Mouse (Mus musculus) brain, embryonic 14.5 days (tissue): ENCODE measurements around the gene Rabep2.

Experiments
- CTCF ChIP-seq: fragments of 200-500 bp; IDR thresholded peaks from 2 replicates; pipeline ENCODE4 v1.5.1; 2012; ENCODE audit warnings: inconsistent platforms, mild to moderate bottlenecking, moderate library complexity, borderline replicate concordance; ENCODE audit not compliant: insufficient read depth, insufficient read length; ENCODE audit errors: extremely low read depth
- POLR2A ChIP-seq: fragments of 200-500 bp; IDR thresholded peaks from 2 replicates; pipeline ENCODE4 v1.6.1; 2012; ENCODE audit warnings: mild to moderate bottlenecking, inconsistent platforms, borderline replicate concordance; ENCODE audit not compliant: poor library complexity, insufficient read depth, insufficient read length, severe bottlenecking; ENCODE audit errors: extremely low read depth

DNA sequence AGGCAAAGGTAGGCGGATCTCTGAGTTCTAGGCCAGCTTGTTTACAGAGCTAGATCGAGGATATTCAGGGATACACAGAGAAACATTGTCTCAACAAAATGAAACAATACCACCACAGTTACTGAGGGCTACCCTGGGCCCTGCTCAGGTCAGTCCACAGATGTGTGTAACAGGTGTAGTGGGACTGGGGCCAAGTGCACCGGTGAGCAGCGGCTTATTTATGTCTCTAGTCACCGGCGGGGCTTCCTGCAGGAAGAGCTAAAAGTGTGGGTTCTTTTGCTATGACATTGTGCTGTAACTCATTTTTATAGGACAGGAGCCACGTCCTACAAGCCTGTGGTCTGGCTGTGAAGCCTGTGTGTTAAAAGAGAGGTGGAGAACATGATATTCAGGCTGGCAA, 25.3 kb downstream of the Rabep2 start:
- TF ChIP-seq POLR2A (no peak), CTCF (no peak)
